Mouse (Mus musculus) erythroblast, embryonic 14.5 days (primary cell): ENCODE data around the gene Prm2. TPM values are rescaled to one million over a fixed set of nuclear protein-coding genes. Genes with fewer than 3 reads are reported as not detected.

Experiments used
- H3K27me3 ChIP-seq: 2 replicates; pipeline ENCODE4 v1.6.1; 2012; ENCODE audit warnings: inconsistent platforms; ENCODE audit not compliant: control insufficient read depth
- H3K36me3 ChIP-seq: 2 replicates; pipeline ENCODE4 v1.6.1; 2012; ENCODE audit warnings: mild to moderate bottlenecking, inconsistent platforms; ENCODE audit not compliant: control insufficient read depth
- H3K4me1 ChIP-seq: 2 replicates; pipeline ENCODE4 v1.6.1; 2012; ENCODE audit warnings: inconsistent platforms; ENCODE audit not compliant: control insufficient read depth
- H3K4me3 ChIP-seq: replicated peaks from 2 replicates; pipeline ENCODE3; 2012; ENCODE audit warnings: moderate library complexity, mild to moderate bottlenecking, inconsistent platforms
- H3K9me3 ChIP-seq: 2 replicates; pipeline ENCODE4 v1.6.1; 2012; ENCODE audit warnings: low read length, inconsistent platforms, mixed read lengths; ENCODE audit not compliant: control insufficient read depth
- GATA1 ChIP-seq: IDR thresholded peaks from 2 replicates; pipeline ENCODE4 v1.6.1; 2012; ENCODE audit warnings: low read length, inconsistent platforms, mixed read lengths
- TAL1 ChIP-seq: IDR thresholded peaks from 3 replicates; pipeline ENCODE4 v1.6.1; 2012; ENCODE audit warnings: low read length, inconsistent platforms, mixed read lengths
- polyA plus RNA-seq: library from polyadenylated mRNA; stranded (reverse); fragments of >175 nt; gene quantifications from 2 replicates; pipeline ENCODE4 v1.2.3, GENCODE M21; 2012

The Prm2 gene
- polyA plus RNA-seq, 1 experiment, result not detected

DNA sequence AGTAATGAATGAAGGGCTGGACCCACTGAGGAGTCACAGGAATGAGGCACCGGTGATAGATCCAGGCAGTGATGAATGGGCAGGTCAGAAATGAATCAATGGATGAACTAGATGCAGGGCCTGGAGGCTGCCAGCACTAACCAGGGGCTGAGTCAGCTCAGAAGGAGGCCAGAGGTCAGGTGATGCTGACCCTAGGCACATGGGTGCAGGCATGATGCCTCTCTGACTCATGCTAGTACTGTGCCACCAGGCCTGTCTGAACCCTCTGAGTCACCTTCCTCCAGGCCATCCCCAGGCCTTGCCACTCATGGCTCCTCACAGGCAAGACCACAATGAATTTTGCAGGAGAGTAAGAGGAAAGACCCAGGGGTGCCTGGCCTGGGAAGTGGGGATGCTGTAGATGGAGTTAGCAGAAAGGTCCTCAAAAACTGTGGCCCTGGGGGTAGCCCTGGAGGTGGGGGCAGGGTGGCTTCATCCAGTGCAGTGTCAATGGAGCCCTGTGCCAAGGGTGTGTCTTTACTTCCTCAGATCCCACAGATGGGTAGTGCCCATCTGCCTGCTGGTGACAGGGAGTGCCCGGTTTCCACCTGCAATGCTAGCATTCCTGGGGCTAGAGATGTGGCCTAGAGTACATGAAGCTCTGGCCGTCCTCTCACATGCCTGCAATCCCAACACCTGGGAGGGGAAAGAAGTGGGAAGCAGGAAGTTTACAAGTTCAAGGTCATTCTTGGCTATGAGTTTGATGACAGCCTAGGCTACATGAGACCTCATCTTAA, 41.2 kb downstream of the Prm2 start:
- no peaks in the 10 kb centered on the region for H3K27me3 ChIP-seq
- no peaks in the 10 kb centered on the region for H3K36me3 ChIP-seq
- H3K4me1 ChIP-seq, result no peaks in the 10 kb centered on the region
- H3K4me3 ChIP-seq, result no peak overlapping the region
- no peaks in the 10 kb centered on the region for H3K9me3 ChIP-seq
- TF ChIP-seq GATA1, result no peak
- TF ChIP-seq TAL1, result no peak

DNA sequence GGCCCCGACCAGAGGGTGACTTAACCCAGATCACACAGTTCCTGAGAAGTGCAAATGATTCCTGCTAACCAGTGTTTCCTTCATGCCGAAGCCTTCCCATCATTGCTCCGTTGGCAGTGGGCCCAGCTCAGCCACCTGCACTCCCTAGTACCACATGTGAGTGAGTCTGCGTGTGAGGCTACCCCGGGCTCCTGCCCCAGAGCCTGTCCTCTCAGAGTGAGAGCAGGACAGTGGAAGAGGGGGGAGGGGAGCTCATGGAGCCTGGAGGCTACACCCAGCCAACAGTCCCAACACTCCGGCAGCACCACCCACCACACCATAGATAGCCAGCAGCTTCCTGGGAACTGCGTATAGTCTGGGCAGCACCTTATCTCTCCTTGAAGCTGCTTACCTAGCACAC, 46.1 kb downstream of the Prm2 start:
- H3K4me3 ChIP-seq, result no peak overlapping the region
- H3K36me3 ChIP-seq, result no peaks in the 10 kb centered on the region
- TF ChIP-seq GATA1 (no peak), TAL1 (no peak)
- H3K9me3 ChIP-seq, result no peaks in the 10 kb centered on the region
- H3K4me1 ChIP-seq, result no peaks in the 10 kb centered on the region
- H3K27me3 ChIP-seq, result no peaks in the 10 kb centered on the region

DNA sequence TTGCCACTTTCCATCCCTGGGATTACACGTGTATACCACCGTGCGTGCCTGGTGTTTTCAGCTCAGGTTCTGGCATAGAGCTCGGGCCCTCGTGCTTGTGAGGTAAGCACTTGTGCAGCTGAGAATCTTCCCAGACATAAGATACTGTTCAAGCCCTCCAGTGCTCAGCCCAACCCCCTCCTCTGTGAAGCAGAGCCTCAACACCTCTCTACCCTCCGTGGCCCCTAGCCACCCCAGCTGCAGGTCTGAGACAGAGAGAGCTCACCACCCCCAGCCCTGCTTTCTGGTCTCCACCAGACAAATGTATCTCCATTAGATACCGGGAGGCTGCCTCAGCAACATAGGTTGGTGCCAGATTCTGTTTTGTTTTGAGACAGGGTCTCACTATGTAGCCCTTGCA, 46.7 kb downstream of the Prm2 start:
- Histone ChIP-seq H3K4me1 (no peaks in the 10 kb centered on the region), H3K36me3 (no peaks in the 10 kb centered on the region), H3K27me3 (no peaks in the 10 kb centered on the region), H3K9me3 (no peaks in the 10 kb centered on the region), H3K4me3 (no peak overlapping the region)
- TF ChIP-seq TAL1 (no peak), GATA1 (no peak)

Other genes with a start within 250 kb of the Prm2 start
- gene Socs1, start 10.6 kb downstream of the Prm2 start, polyA plus RNA-seq, result 0.13 and 0.19 TPM in 2 replicates
- not detected in 2 replicates for gene Tnp2, start 7.5 kb downstream of the Prm2 start, polyA plus RNA-seq
- not detected in 2 replicates for gene Prm3, start 5.2 kb downstream of the Prm2 start, polyA plus RNA-seq
- gene Prm1, start 9.7 kb upstream of the Prm2 start, polyA plus RNA-seq, result not detected in 2 replicates
- not detected in 2 replicates for gene Gm11172, start 16.8 kb upstream of the Prm2 start, polyA plus RNA-seq
- gene Rmi2, start 38.9 kb upstream of the Prm2 start, polyA plus RNA-seq, result 0.57 and 0.65 TPM in 2 replicates